Mouse (Mus musculus) megakaryocyte, embryonic 14.5 days (primary cell): ENCODE data around the gene AI661453. TPM values are rescaled to one million over a fixed set of nuclear protein-coding genes. Genes with fewer than 3 reads are reported as not detected.
"Not testable (repeated sequence)": the region's sequence is repeated elsewhere in the genome, so short reads cannot be mapped to it uniquely, and the experiment has no call there.

Experiments used
- H3K27me3 ChIP-seq: replicated peaks from 2 replicates; pipeline ENCODE3; 2012; ENCODE audit warnings: inconsistent platforms
- H3K36me3 ChIP-seq: replicated peaks from 2 replicates; pipeline ENCODE3; 2012; ENCODE audit warnings: low read length, inconsistent platforms, mixed read lengths
- H3K4me1 ChIP-seq: 2 replicates; pipeline ENCODE4 v1.6.1; 2012; ENCODE audit warnings: inconsistent platforms
- H3K4me3 ChIP-seq: replicated peaks from 2 replicates; pipeline ENCODE3; 2012; ENCODE audit warnings: moderate library complexity, mild to moderate bottlenecking, inconsistent platforms
- H3K9me3 ChIP-seq: 2 replicates; pipeline ENCODE4 v1.6.1; 2012; ENCODE audit warnings: inconsistent platforms
- FLI1 ChIP-seq: IDR thresholded peaks from 2 replicates; pipeline ENCODE4 v1.6.1; 2012; ENCODE audit warnings: low read length, inconsistent platforms, mixed read lengths
- GATA1 ChIP-seq: IDR thresholded peaks from 3 replicates; pipeline ENCODE4 v1.6.1; 2012; ENCODE audit warnings: mixed read lengths, low read length, inconsistent platforms, borderline replicate concordance
- polyA plus RNA-seq: library from polyadenylated mRNA; stranded (reverse); fragments of >175 nt; gene quantifications from 2 replicates; pipeline ENCODE4 v1.2.3, GENCODE M21; 2012; ENCODE audit warnings: low replicate concordance; ENCODE audit not compliant: insufficient read depth

AI661453 gene
- polyA plus RNA-seq, 1 experiment = 0.48 TPM

GRCm38 (mm10) chr17:47420195-47420594 lies 16.2 kb upstream of the AI661453 start:
- Histone ChIP-seq H3K36me3 (no peaks in the 10 kb centered on the region), H3K9me3 (peaks cover 15% of the 10 kb centered on the region), H3K4me1 (peaks cover 10% of the 10 kb centered on the region), H3K4me3 (no peak overlapping the region), H3K27me3 (peaks cover 61% of the 10 kb centered on the region)
- TF ChIP-seq GATA1 = no peak

- TF ChIP-seq FLI1 (no peak), GATA1 (no peak)
- Histone ChIP-seq H3K4me1 (peaks cover 21% of the 10 kb centered on the region), H3K9me3 (peaks cover 8% of the 10 kb centered on the region), H3K36me3 (no peaks in the 10 kb centered on the region), H3K4me3 (no peak overlapping the region), H3K27me3 (peaks cover 53% of the 10 kb centered on the region)
Measured at GRCm38 (mm10) chr17:47421566-47421965, 14.8 kb upstream of the AI661453 start.

GRCm38 (mm10) chr17:47422616-47423015 lies 13.8 kb upstream of the AI661453 start:
- not testable (repeated sequence) for H3K9me3 ChIP-seq, H3K36me3 ChIP-seq, H3K4me3 ChIP-seq
- H3K27me3 ChIP-seq = peaks cover 52% of the 10 kb centered on the region
- H3K4me1 ChIP-seq = peaks cover 21% of the 10 kb centered on the region

GRCm38 (mm10) chr17:47424186-47424585 lies 12.2 kb upstream of the AI661453 start:
- TF ChIP-seq GATA1 (no peak), FLI1 (no peak)
- Histone ChIP-seq H3K27me3 (peaks cover 56% of the 10 kb centered on the region), H3K4me1 (peaks cover 36% of the 10 kb centered on the region), H3K9me3 (no peaks in the 10 kb centered on the region), H3K4me3 (no peak overlapping the region), H3K36me3 (no peaks in the 10 kb centered on the region)

GRCm38 (mm10) chr17:47427316-47427715 lies 9.1 kb upstream of the AI661453 start:
- TF ChIP-seq FLI1 = no peak
- no peak for TF ChIP-seq GATA1
- peaks cover 48% of the 10 kb centered on the region for H3K4me1 ChIP-seq
- H3K27me3 ChIP-seq = peaks cover 37% of the 10 kb centered on the region
- H3K4me3 ChIP-seq = no peak overlapping the region
- no peaks in the 10 kb centered on the region for H3K9me3 ChIP-seq
- H3K36me3 ChIP-seq = no peaks in the 10 kb centered on the region

GRCm38 (mm10) chr17:47428831-47429304 lies 7.5 kb upstream of the AI661453 start:
- Histone ChIP-seq H3K4me3 (peak overlapping the region; percentile 50), H3K27me3 (peaks cover 30% of the 10 kb centered on the region), H3K4me1 (peaks cover 63% of the 10 kb centered on the region), H3K36me3 (no peaks in the 10 kb centered on the region), H3K9me3 (no peaks in the 10 kb centered on the region)
- TF ChIP-seq FLI1 (no peak), GATA1 (no peak)

GRCm38 (mm10) chr17:47430815-47431214 lies 5.6 kb upstream of the AI661453 start:
- Histone ChIP-seq H3K27me3 (peaks cover 23% of the 10 kb centered on the region), H3K4me3 (no peak overlapping the region), H3K9me3 (no peaks in the 10 kb centered on the region), H3K36me3 (no peaks in the 10 kb centered on the region), H3K4me1 (peaks cover 48% of the 10 kb centered on the region)
- TF ChIP-seq FLI1 = no peak
- no peak for TF ChIP-seq GATA1

- Histone ChIP-seq H3K4me3 (peak within 1 kb of the TSS; percentile 86), H3K36me3 (no peaks in the 10 kb centered on the region), H3K4me1 (peaks cover 75% of the 10 kb centered on the region), H3K27me3 (peaks cover 49% of the 10 kb centered on the region), H3K9me3 (peaks cover 18% of the 10 kb centered on the region)
- TF ChIP-seq GATA1 = no peak
- TF ChIP-seq FLI1 = no peak
Measured at GRCm38 (mm10) chr17:47436907-47437547, 612 bp downstream of the AI661453 start, which contains the start of gene 1700001C19Rik. TSS of gene 1700001C19Rik (minus strand) at chr17:47437376.

GRCm38 (mm10) chr17:47438611-47439010 lies 2.2 kb downstream of the AI661453 start:
- peaks cover 60% of the 10 kb centered on the region for H3K4me1 ChIP-seq
- no peak overlapping the region for H3K4me3 ChIP-seq
- TF ChIP-seq GATA1 (no peak), FLI1 (no peak)
- H3K27me3 ChIP-seq = peaks cover 62% of the 10 kb centered on the region
- H3K9me3 ChIP-seq = peaks cover 18% of the 10 kb centered on the region
- H3K36me3 ChIP-seq = no peaks in the 10 kb centered on the region

GRCm38 (mm10) chr17:47439396-47440028 lies 3.1 kb downstream of the AI661453 start:
- Histone ChIP-seq H3K4me1 (peaks cover 56% of the 10 kb centered on the region), H3K4me3 (peak overlapping the region; percentile 76), H3K9me3 (peaks cover 18% of the 10 kb centered on the region), H3K27me3 (peaks cover 68% of the 10 kb centered on the region), H3K36me3 (no peaks in the 10 kb centered on the region)
- TF ChIP-seq GATA1 (no peak), FLI1 (no peak)

GRCm38 (mm10) chr17:47440359-47440890 lies 4.0 kb downstream of the AI661453 start:
- TF ChIP-seq GATA1 = no peak
- TF ChIP-seq FLI1 = no peak
- Histone ChIP-seq H3K27me3 (peaks cover 75% of the 10 kb centered on the region), H3K36me3 (no peaks in the 10 kb centered on the region), H3K4me1 (peaks cover 58% of the 10 kb centered on the region), H3K4me3 (no peak overlapping the region), H3K9me3 (peaks cover 18% of the 10 kb centered on the region)
